Comparison of ENCODE assay signal across 8 mouse cellular contexts in genomic region chr16:4964731-4965391, GRCm38 (mm10). TPM values are rescaled to one million over a fixed set of nuclear protein-coding genes. Genes with fewer than 3 reads are reported as not detected.
DNase-seq lines count a peak whose midpoint lies in the region; ATAC-seq and TF ChIP-seq lines count a peak whose summit lies in the region.

No protein-coding gene starts in this region.

- H3K27ac ChIP-seq in heart, adult 2 months = peak overlapping the region; percentile 83
- H3K27ac ChIP-seq in liver, embryonic 11.5 days (ENCODE audit: low read depth, low read length) = no peak overlapping the region; the same call in 1 of the 2 replicates

- no peak for TF ChIP-seq POLR2A in heart, adult 2 months (IDR thresholded peaks at IDR 0.05; ENCODE audit: insufficient read depth, low read depth, low read length)

- H3K4me3 ChIP-seq in heart, adult 2 months = peak overlapping the region; percentile 77
- peak overlapping the region; percentile 94 for H3K4me3 ChIP-seq in liver, embryonic 11.5 days (ENCODE audit: low read depth, low read length)

- intact Hi-C loops in heart, adult 2 months (cut with DNase I) = loop anchor here (5.0 kb wide), 2 partner anchors 47 to 227 kb away; partner anchors contain the start of gene Rogdi
- intact Hi-C loops in heart, postnatal 25 days (cut with DNase I) = loop anchor here (5.0 kb wide), 2 partner anchors 47 to 82 kb away; partner anchors contain the start of genes Glyr1 and Rogdi

- peaks cover 8% of the 10 kb centered on the region for H3K4me1 ChIP-seq in heart, adult 2 months (ENCODE audit: control insufficient read depth, insufficient read depth, low read length)
- peaks cover 9% of the 10 kb centered on the region for H3K4me1 ChIP-seq in liver, embryonic 11.5 days (replicated peaks; ENCODE audit: control insufficient read depth, insufficient read depth, low read length)

- peak overlapping the region; percentile 65 for H3K9ac ChIP-seq in heart, adult 2 months (ENCODE audit: low read depth, low read length)
- H3K9ac ChIP-seq in liver, embryonic 11.5 days (ENCODE audit: low read depth, low read length) = peak overlapping the region; percentile 80

- H3K27me3 ChIP-seq in heart, adult 2 months (ENCODE audit: control insufficient read depth, insufficient read depth, low read length) = no peaks in the 10 kb centered on the region
- no peaks in the 10 kb centered on the region for H3K27me3 ChIP-seq in liver, embryonic 11.5 days (replicated peaks; ENCODE audit: control insufficient read depth, insufficient read depth, low read length)

- H3K4me2 ChIP-seq in liver, embryonic 11.5 days = peak overlapping the region; percentile 93

- peak; percentile 17 for ATAC-seq in erythroid progenitor cell, adult 5-6 weeks (replicated peaks; ENCODE audit: low FRiP score, poor library complexity, severe bottlenecking)
- no peak; the same call in 1 of the 2 replicates for ATAC-seq in liver, embryonic 11.5 days (replicated peaks; ENCODE audit: low FRiP score)

- no peak for TF ChIP-seq EP300 in heart, adult 2 months (IDR thresholded peaks at IDR 0.05; ENCODE audit: insufficient read depth, low read depth, low read length)

- TF ChIP-seq CTCF in heart, adult 2 months (IDR thresholded peaks at IDR 0.05) = no peak

- H3K9me3 ChIP-seq in liver, embryonic 11.5 days (ENCODE audit: control insufficient read depth, low read length) = no peaks in the 10 kb centered on the region

- no peak for DNase-seq in heart, adult 2 months
- no peak for DNase-seq in heart, postnatal 25 days (ENCODE audit: low spot score)
- peak; percentile 12 for DNase-seq in CD4-positive, CD25-positive, alpha-beta regulatory T cell, adult 2 months (ENCODE audit: low read depth, low spot score)
- DNase-seq in liver, embryonic 11.5 days (ENCODE audit: low spot score) = no peak
- DNase-seq in urinary bladder, postnatal 10 days (ENCODE audit: low spot score) = no peak
- no peak for DNase-seq in thymus, postnatal 14 days
- DNase-seq in adipocyte (ENCODE audit: low spot score) = no peak

- H3K79me2 ChIP-seq in heart, adult 2 months (replicated peaks; ENCODE audit: control insufficient read depth, insufficient read depth, low read length) = peaks cover 2% of the 10 kb centered on the region; the same call in 1 of the 2 replicates

- H3K36me3 ChIP-seq in heart, adult 2 months (ENCODE audit: control insufficient read depth, insufficient read depth, low read length) = no peaks in the 10 kb centered on the region
- no peaks in the 10 kb centered on the region for H3K36me3 ChIP-seq in liver, embryonic 11.5 days (ENCODE audit: control insufficient read depth, insufficient read depth, low read length)

- WGBS in heart, adult 2 months = 17% methylated on average over 13 of the region's 13 CpGs
- WGBS in liver, embryonic 11.5 days = 19% methylated on average over 13 of the region's 13 CpGs

RNA-seq across cellular contexts. Expression of gene Anks3, which starts 0.9 kb away (rescaled TPM):
- 10 to 100 TPM; 11.4 to 12.7 TPM for total RNA-seq in heart, adult 2 months (2021)
- polyA plus RNA-seq in heart, adult 2 months (2012; rRNA removed) = 21.3 and 30.4 TPM in 2 replicates
- 10 to 100 TPM; 13.8 to 14.1 TPM for total RNA-seq in heart, postnatal 25 days (2021)
- 13.0 and 20.9 TPM in 2 replicates for total RNA-seq in erythroid progenitor cell, adult 5-6 weeks (2015; ENCODE audit: low replicate concordance)
- 15.3 and 28.9 TPM in 2 replicates for total RNA-seq in erythroid progenitor cell, adult 5-6 weeks (2017; ENCODE audit: low replicate concordance)
- 28.1 and 30.0 TPM in 2 replicates for polyA plus RNA-seq in liver, embryonic 11.5 days (2014; fragmentation: Nextera tagmentation; extraction: Ambion mirVana)

RNA-seq across cellular contexts. Expression of gene Nudt16l1, which starts 26.3 kb away (rescaled TPM):
- 10 to 100 TPM; 16.7 to 17.1 TPM for total RNA-seq in heart, adult 2 months (2021)
- polyA plus RNA-seq in heart, adult 2 months (2012; rRNA removed) = 38.9 and 44.5 TPM in 2 replicates
- total RNA-seq in heart, postnatal 25 days (2021) = 10 to 100 TPM; 20.5 to 24.3 TPM
- 4.2 and 9.4 TPM in 2 replicates for total RNA-seq in erythroid progenitor cell, adult 5-6 weeks (2015; ENCODE audit: low replicate concordance)
- total RNA-seq in erythroid progenitor cell, adult 5-6 weeks (2017; ENCODE audit: low replicate concordance) = 0.53 and 5.8 TPM in 2 replicates
- polyA plus RNA-seq in liver, embryonic 11.5 days (2014; fragmentation: Nextera tagmentation; extraction: Ambion mirVana) = 102 and 103 TPM in 2 replicates

RNA-seq across cellular contexts. Expression of gene Sept12, which starts 32.8 kb away (rescaled TPM):
- not detected for total RNA-seq in heart, adult 2 months (2021)
- polyA plus RNA-seq in heart, adult 2 months (2012; rRNA removed) = 0.20 and 0.23 TPM in 2 replicates
- total RNA-seq in heart, postnatal 25 days (2021) = not detected
- not detected in 2 replicates for total RNA-seq in erythroid progenitor cell, adult 5-6 weeks (2015; ENCODE audit: low replicate concordance)
- 0.39 TPM in 1 of 2 replicates, not detected in the other for total RNA-seq in erythroid progenitor cell, adult 5-6 weeks (2017; ENCODE audit: low replicate concordance)
- polyA plus RNA-seq in liver, embryonic 11.5 days (2014; fragmentation: Nextera tagmentation; extraction: Ambion mirVana) = not detected in 2 replicates

RNA-seq across cellular contexts. Expression of gene Smim22, which starts 42.2 kb away (rescaled TPM):
- not detected for total RNA-seq in heart, adult 2 months (2021)
- 2.1 TPM in 1 of 2 replicates, not detected in the other for polyA plus RNA-seq in heart, adult 2 months (2012; rRNA removed)
- not detected for total RNA-seq in heart, postnatal 25 days (2021)
- total RNA-seq in erythroid progenitor cell, adult 5-6 weeks (2015; ENCODE audit: low replicate concordance) = not detected in 2 replicates
- total RNA-seq in erythroid progenitor cell, adult 5-6 weeks (2017; ENCODE audit: low replicate concordance) = not detected in 2 replicates
- 4.3 and 4.8 TPM in 2 replicates for polyA plus RNA-seq in liver, embryonic 11.5 days (2014; fragmentation: Nextera tagmentation; extraction: Ambion mirVana)

RNA-seq across cellular contexts. Expression of gene Rogdi, which starts 48.5 kb away (rescaled TPM):
- total RNA-seq in heart, adult 2 months (2021) = 10 to 100 TPM; 15.5 to 19.4 TPM
- 50.7 and 63.0 TPM in 2 replicates for polyA plus RNA-seq in heart, adult 2 months (2012; rRNA removed)
- 10 to 100 TPM; 20.8 to 22.4 TPM for total RNA-seq in heart, postnatal 25 days (2021)
- 13.0 and 19.7 TPM in 2 replicates for total RNA-seq in erythroid progenitor cell, adult 5-6 weeks (2015; ENCODE audit: low replicate concordance)
- total RNA-seq in erythroid progenitor cell, adult 5-6 weeks (2017; ENCODE audit: low replicate concordance) = 4.9 and 10.9 TPM in 2 replicates
- 65.2 and 65.9 TPM in 2 replicates for polyA plus RNA-seq in liver, embryonic 11.5 days (2014; fragmentation: Nextera tagmentation; extraction: Ambion mirVana)
